Mouse (Mus musculus) lung, adult 2 months (tissue): ENCODE measurements around the gene Rdm1.

Experiments
- CTCF ChIP-seq: fragments of 200-500 bp; IDR thresholded peaks from 2 replicates; pipeline ENCODE4 v1.5.1; 2011; ENCODE audit warnings: mild to moderate bottlenecking, low read length, control low read depth; ENCODE audit not compliant: insufficient read depth
- POLR2A ChIP-seq: fragments of 200-500 bp; IDR thresholded peaks from 2 replicates; pipeline ENCODE4 v1.6.1; 2011; ENCODE audit warnings: low read depth, mild to moderate bottlenecking, control low read depth, low read length, borderline replicate concordance; ENCODE audit errors: extremely low read depth

DNA sequence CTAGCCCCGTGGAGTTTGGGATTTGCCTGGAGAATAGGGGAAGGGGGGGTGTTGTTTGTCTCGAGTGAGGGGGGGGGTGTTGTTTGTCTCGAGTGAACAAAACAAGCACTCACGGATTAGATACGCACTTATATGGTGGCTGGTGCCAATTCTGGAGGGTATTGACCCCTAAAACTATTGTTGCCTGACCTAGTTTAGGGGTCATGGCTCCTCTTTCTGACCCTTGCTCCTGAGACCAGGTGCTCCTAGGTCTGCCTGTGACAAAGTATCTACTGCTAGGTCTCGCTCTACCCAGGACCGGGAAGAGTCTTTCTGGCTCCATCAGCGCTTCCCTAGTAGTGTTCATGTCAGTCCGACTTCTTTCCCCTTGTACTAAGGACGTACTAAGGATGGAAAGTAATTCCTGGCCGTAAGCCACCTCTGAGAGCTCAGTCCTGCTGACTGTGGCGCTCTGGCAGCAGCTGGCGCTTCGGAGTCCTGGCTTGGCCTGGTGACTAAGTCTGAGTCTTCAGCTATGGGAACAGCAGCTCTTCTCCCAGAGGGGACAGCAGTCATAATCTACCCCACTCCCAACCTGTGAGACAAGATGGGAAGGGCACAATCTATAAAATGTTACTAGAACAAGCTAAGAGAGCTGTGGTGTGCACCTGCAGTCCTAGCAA, 41.0 kb downstream of the Rdm1 start:
- peak; percentile 20; the same call in 1 of the 2 replicates for TF ChIP-seq POLR2A
- no peak for TF ChIP-seq CTCF
